Mouse (Mus musculus): ENCODE measurements at regions not wholly inside any gene's neighbourhood (a gene's known extent, or its start where the extent isn't known, plus 50 kb on each side); places are given as distances from the start of the nearest gene placed in this dataset.

DNA sequence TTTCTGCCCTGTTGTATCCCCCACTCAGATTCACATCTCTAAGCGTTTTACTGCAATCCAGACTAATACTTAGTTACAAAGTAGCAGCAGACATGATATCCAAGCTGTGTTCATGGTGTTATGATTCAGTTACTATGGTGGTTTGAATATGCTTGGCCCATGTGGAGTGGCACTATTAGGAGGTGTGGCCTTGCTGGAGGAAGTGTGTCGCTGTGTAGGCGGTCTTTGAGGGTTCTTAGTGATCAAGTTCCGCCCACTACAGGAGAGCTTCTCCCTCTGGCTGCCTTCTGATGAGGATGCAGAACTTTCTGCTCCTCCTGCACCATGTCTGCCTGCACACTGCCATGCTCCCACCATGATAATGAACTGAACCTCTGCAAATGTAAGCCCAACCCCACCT lies 162.8 kb downstream of the Gadd45g start:
- peaks cover under 1% of the 10 kb centered on the region; the same call in 1 of the 2 replicates for H3K4me1 ChIP-seq (ENCODE audit: control insufficient read depth, insufficient read depth, insufficient read length)
- TF ChIP-seq CTCF (IDR thresholded peaks at IDR 0.05; ENCODE audit: extremely low read depth, insufficient read depth, insufficient read length, insufficient replicate concordance) (no peak), POLR2A (IDR thresholded peaks at IDR 0.05; ENCODE audit: low read depth, low read length) (no peak)
- H3K27ac ChIP-seq (ENCODE audit: insufficient read depth, low read length), result no peak overlapping the region
- no peaks in the 10 kb centered on the region for H3K36me3 ChIP-seq (ENCODE audit: control insufficient read depth, insufficient read depth, low read length)
- DNase-seq (ENCODE audit: low read depth in 1 of 2, low spot score in 2 of 2), result no peak
- 77% methylated on average over 4 of the region's 4 CpGs for WGBS
- H3K4me3 ChIP-seq (ENCODE audit: extremely low read depth, insufficient read depth, insufficient read length), result no peak overlapping the region
- H3K27me3 ChIP-seq (ENCODE audit: control insufficient read depth, insufficient read depth, low read length), result no peaks in the 10 kb centered on the region

DNA sequence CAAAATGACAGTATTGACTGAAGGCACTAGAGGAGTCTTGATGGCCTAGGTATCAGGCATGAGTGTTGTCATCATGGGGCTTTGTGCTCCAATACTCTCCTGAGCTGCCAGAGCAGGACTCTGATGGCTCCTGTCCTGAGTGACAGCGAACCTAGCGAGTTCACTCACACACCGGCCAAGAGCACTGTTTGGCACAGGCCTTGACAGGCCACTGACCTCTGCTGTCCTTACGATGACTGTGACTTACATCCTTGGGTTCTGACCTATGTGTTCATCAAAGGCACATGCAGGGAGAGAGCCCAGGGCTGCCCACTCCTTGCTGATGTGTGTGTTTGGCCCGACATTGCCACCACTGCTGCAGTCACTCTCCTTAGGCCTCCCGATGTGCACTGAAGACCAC lies 163.3 kb downstream of the Gadd45g start:
- H3K36me3 ChIP-seq (ENCODE audit: control insufficient read depth, insufficient read depth, low read length), result no peaks in the 10 kb centered on the region
- H3K4me3 ChIP-seq (ENCODE audit: extremely low read depth, insufficient read depth, insufficient read length), result no peak overlapping the region
- H3K27me3 ChIP-seq (ENCODE audit: control insufficient read depth, insufficient read depth, low read length), result no peaks in the 10 kb centered on the region
- H3K4me1 ChIP-seq (ENCODE audit: control insufficient read depth, insufficient read depth, insufficient read length), result no peaks in the 10 kb centered on the region
- 96% methylated on average over 6 of the region's 6 CpGs for WGBS
- TF ChIP-seq CTCF (IDR thresholded peaks at IDR 0.05; ENCODE audit: extremely low read depth, insufficient read depth, insufficient read length, insufficient replicate concordance) (no peak), POLR2A (IDR thresholded peaks at IDR 0.05; ENCODE audit: low read depth, low read length) (no peak)
- H3K27ac ChIP-seq (ENCODE audit: insufficient read depth, low read length), result no peak overlapping the region
- no peak for DNase-seq (ENCODE audit: low read depth in 1 of 2, low spot score in 2 of 2)

GRCm38 (mm10) chr13:52011001-52011400 lies 164.5 kb downstream of the Gadd45g start:
- Histone ChIP-seq H3K4me3 (ENCODE audit: extremely low read depth, insufficient read depth, insufficient read length) (no peak overlapping the region), H3K36me3 (ENCODE audit: control insufficient read depth, insufficient read depth, low read length) (no peaks in the 10 kb centered on the region), H3K4me1 (ENCODE audit: control insufficient read depth, insufficient read depth, insufficient read length) (no peaks in the 10 kb centered on the region), H3K27ac (ENCODE audit: insufficient read depth, low read length) (no peak overlapping the region), H3K27me3 (ENCODE audit: control insufficient read depth, insufficient read depth, low read length) (no peaks in the 10 kb centered on the region)
- whole genome bisulfite sequencing, result 82% methylated on average over 3 of the region's 3 CpGs
- no peak for DNase-seq (ENCODE audit: low read depth in 1 of 2, low spot score in 2 of 2)
- no peak for TF ChIP-seq CTCF (IDR thresholded peaks at IDR 0.05; ENCODE audit: extremely low read depth, insufficient read depth, insufficient read length, insufficient replicate concordance)
- no peak for TF ChIP-seq POLR2A (IDR thresholded peaks at IDR 0.05; ENCODE audit: low read depth, low read length)

GRCm38 (mm10) chr13:52013182-52013581 lies 166.7 kb downstream of the Gadd45g start:
- WGBS, result 68% methylated on average over 1 of the region's 1 CpGs
- no peak for TF ChIP-seq POLR2A (IDR thresholded peaks at IDR 0.05; ENCODE audit: low read depth, low read length)
- no peak for TF ChIP-seq CTCF (IDR thresholded peaks at IDR 0.05; ENCODE audit: extremely low read depth, insufficient read depth, insufficient read length, insufficient replicate concordance)
- Histone ChIP-seq H3K4me3 (ENCODE audit: extremely low read depth, insufficient read depth, insufficient read length) (no peak overlapping the region), H3K4me1 (ENCODE audit: control insufficient read depth, insufficient read depth, insufficient read length) (peaks cover 2% of the 10 kb centered on the region; the same call in 1 of the 2 replicates), H3K36me3 (ENCODE audit: control insufficient read depth, insufficient read depth, low read length) (no peaks in the 10 kb centered on the region), H3K27ac (ENCODE audit: insufficient read depth, low read length) (no peak overlapping the region), H3K27me3 (ENCODE audit: control insufficient read depth, insufficient read depth, low read length) (no peaks in the 10 kb centered on the region)
- no peak for DNase-seq (ENCODE audit: low read depth in 1 of 2, low spot score in 2 of 2)

DNA sequence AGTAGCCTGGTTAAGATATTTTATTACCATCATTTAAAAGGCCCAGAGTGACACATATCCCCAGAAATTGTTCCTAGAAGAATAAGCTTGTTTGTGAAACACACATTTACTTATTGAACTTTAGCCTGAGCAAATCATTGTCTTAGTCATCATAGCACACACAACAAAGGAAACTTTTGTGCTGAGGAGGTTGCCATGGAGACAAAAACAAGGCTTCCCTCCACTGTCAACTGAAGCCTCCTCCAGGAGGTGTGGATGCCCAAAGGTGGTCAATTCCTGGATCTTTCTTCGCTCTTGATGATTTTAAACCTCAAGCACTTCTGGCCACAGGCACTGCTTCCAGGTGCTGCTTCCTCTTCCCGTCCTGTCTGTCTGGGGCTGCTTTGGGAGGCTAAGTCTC lies 167.3 kb downstream of the Gadd45g start:
- no peak for TF ChIP-seq CTCF (IDR thresholded peaks at IDR 0.05; ENCODE audit: extremely low read depth, insufficient read depth, insufficient read length, insufficient replicate concordance)
- Histone ChIP-seq H3K4me1 (ENCODE audit: control insufficient read depth, insufficient read depth, insufficient read length) (peaks cover 2% of the 10 kb centered on the region; the same call in 1 of the 2 replicates), H3K4me3 (ENCODE audit: extremely low read depth, insufficient read depth, insufficient read length) (no peak overlapping the region), H3K36me3 (ENCODE audit: control insufficient read depth, insufficient read depth, low read length) (no peaks in the 10 kb centered on the region), H3K27ac (ENCODE audit: insufficient read depth, low read length) (no peak overlapping the region), H3K27me3 (ENCODE audit: control insufficient read depth, insufficient read depth, low read length) (no peaks in the 10 kb centered on the region)
- 76% methylated on average over 2 of the region's 2 CpGs for WGBS
- no peak for DNase-seq (ENCODE audit: low read depth in 1 of 2, low spot score in 2 of 2)

DNA sequence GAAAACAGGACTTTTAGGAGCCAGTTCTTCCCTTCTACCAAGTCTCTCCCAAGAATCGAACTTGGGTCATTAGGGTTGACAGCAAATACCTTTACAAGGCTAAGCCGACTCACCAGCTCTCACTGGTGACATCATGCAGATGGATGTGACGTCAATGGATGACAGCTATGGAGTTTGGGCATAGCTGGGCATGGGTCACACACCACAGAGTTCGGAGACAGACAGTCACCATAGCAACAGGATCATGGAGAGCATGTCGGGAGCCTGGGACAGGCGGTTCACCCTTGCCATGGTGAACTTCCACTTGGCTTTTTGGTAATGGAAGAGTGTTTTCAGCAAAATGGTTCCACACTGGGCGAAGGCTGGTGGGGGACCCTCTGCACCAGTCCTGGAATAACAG lies 168.1 kb downstream of the Gadd45g start:
- no peak for TF ChIP-seq CTCF (IDR thresholded peaks at IDR 0.05; ENCODE audit: extremely low read depth, insufficient read depth, insufficient read length, insufficient replicate concordance)
- no peak for TF ChIP-seq POLR2A (IDR thresholded peaks at IDR 0.05; ENCODE audit: low read depth, low read length)
- Histone ChIP-seq H3K4me3 (ENCODE audit: extremely low read depth, insufficient read depth, insufficient read length) (no peak overlapping the region), H3K36me3 (ENCODE audit: control insufficient read depth, insufficient read depth, low read length) (no peaks in the 10 kb centered on the region), H3K27ac (ENCODE audit: insufficient read depth, low read length) (no peak overlapping the region), H3K27me3 (ENCODE audit: control insufficient read depth, insufficient read depth, low read length) (no peaks in the 10 kb centered on the region), H3K4me1 (ENCODE audit: control insufficient read depth, insufficient read depth, insufficient read length) (peaks cover 2% of the 10 kb centered on the region; the same call in 1 of the 2 replicates)
- 89% methylated on average over 7 of the region's 7 CpGs for WGBS
- DNase-seq (ENCODE audit: low read depth in 1 of 2, low spot score in 2 of 2), result no peak

DNA sequence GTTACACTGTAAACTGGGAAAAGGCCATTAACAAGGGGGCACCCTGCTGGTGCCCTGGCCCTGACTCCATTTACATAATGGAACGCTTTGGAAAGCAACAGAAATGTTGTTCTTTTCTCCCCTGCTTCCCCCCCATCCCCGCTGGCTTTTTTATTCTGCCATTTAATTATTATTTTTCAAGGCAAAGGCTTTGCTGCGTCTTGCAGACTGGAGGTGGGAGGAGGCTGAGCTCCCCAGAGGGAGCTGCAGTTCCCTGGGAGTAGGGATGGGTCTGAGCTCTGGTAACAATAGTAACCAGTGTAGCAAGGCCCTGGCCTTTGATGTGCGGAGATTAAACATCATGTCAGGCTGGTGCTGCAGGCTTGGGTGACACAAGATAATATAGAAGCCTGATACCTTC lies 168.6 kb downstream of the Gadd45g start:
- Histone ChIP-seq H3K4me3 (ENCODE audit: extremely low read depth, insufficient read depth, insufficient read length) (no peak overlapping the region), H3K27me3 (ENCODE audit: control insufficient read depth, insufficient read depth, low read length) (no peaks in the 10 kb centered on the region), H3K27ac (ENCODE audit: insufficient read depth, low read length) (no peak overlapping the region), H3K4me1 (ENCODE audit: control insufficient read depth, insufficient read depth, insufficient read length) (peaks cover 2% of the 10 kb centered on the region; the same call in 1 of the 2 replicates), H3K36me3 (ENCODE audit: control insufficient read depth, insufficient read depth, low read length) (no peaks in the 10 kb centered on the region)
- DNase-seq (ENCODE audit: low read depth in 1 of 2, low spot score in 2 of 2), result no peak
- 94% methylated on average over 4 of the region's 4 CpGs for WGBS
- TF ChIP-seq CTCF (IDR thresholded peaks at IDR 0.05; ENCODE audit: extremely low read depth, insufficient read depth, insufficient read length, insufficient replicate concordance), result no peak
- TF ChIP-seq POLR2A (IDR thresholded peaks at IDR 0.05; ENCODE audit: low read depth, low read length), result no peak

All from spleen, adult 2 months (tissue).